Mouse (Mus musculus) MEL (cell line): ENCODE results near the gene Arsb.

Source experiments
- GATA1 ChIP-seq: IDR thresholded peaks from 2 replicates; pipeline ENCODE4 v1.6.1; 2011; ENCODE audit warnings: low read depth, low read length, improper control_type of control experiment
- JUND ChIP-seq: IDR thresholded peaks from 2 replicates; pipeline ENCODE4 v1.6.1; 2011; ENCODE audit warnings: low read depth, mild to moderate bottlenecking, improper control_type of control experiment, low read length
- ZKSCAN1 ChIP-seq: IDR thresholded peaks from 2 replicates; pipeline ENCODE4 v1.6.1; 2012; ENCODE audit warnings: low read depth, mild to moderate bottlenecking, inconsistent platforms, low read length, improper control_type of control experiment, moderate library complexity

DNA sequence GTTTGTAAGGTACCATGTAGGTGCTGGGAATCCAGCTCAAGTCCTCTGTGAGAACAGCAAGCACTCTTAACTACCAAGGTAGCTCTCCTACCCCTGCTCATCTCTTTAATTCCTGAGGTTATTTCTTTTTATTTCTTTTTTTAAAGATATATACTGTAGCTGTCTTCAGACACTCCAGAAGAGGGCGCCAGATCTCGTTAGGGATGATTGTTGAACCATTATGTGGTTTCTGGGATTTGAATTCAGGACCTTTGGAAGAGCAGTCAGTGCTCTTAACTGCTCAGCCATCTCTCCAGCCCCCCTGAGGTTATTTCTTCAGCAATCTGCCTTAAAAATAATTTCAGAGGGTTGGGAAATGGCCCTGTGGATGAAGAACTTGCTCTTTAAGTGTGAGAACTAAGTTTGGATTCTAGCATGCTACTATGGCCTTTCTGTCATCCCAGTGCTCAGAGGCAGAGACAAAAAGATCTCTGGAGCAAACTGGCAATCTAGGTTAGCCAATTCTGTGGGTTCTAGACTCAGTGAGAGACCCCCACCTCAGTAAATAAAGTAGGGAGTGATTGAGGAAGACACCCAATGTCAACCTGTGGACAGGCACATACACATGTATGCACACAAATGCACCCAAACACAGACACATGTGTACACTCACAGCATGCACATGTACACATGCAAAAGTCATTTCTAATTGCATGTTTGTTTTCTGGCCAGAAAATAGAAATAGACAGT, 58.3 kb downstream of the Arsb start:
- TF ChIP-seq GATA1 (no peak), JUND (no peak), ZKSCAN1 (no peak)
